Mouse (Mus musculus): ENCODE measurements around the gene Adss. TPM values are rescaled to one million over a fixed set of nuclear protein-coding genes. Genes with fewer than 3 reads are reported as not detected.

Gene Adss
- polyA plus RNA-seq, 1 experiment from 2014 or later, result 23.3 TPM

DNA sequence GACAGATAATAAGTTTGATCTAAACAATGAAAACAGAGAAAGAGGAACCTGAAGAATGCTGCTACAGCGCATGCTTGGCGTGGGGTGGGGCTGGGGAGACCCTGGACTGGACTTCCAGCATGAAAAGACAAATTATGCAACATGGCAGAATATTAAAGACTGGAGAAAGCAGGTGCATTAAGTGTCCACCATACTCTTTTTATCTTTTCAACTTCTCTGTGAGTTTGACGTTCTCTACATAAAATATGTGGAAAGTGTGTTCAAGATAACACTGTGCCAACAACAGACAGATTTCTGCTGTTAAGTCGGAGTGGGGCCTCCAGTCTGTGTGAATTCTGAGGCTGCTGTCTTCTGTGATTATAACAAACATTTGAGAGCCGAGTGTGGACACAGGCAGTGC lies 69.4 kb downstream of the Adss start:
- no peak for ATAC-seq (ENCODE audit: insufficient number of reproducible peaks, insufficient read depth, low FRiP score, low read depth)
- no peaks in the 10 kb centered on the region for H3K27me3 ChIP-seq (ENCODE audit: control insufficient read depth, insufficient read depth, low read length)
- H3K9ac ChIP-seq (ENCODE audit: low read length), result no peak overlapping the region
- H3K27ac ChIP-seq (replicated peaks in 1 of 2; ENCODE audit: control insufficient read depth in 1 of 2, insufficient read depth in 1 of 2, low read depth in 2 of 2, low read length in 2 of 2), result no peak overlapping the region
- no peaks in the 10 kb centered on the region for H3K36me3 ChIP-seq (ENCODE audit: control insufficient read depth, insufficient read depth, low read length)
- WGBS, result 52% methylated on average over 5 of the region's 5 CpGs
- H3K4me1 ChIP-seq (ENCODE audit: control insufficient read depth in 2 of 2, insufficient read depth in 2 of 2, low read length in 2 of 2), result no peaks in the 10 kb centered on the region
- no peak overlapping the region for H3K4me2 ChIP-seq (ENCODE audit: low read length)
- peaks cover 7% of the 10 kb centered on the region for H3K9me3 ChIP-seq (ENCODE audit: control insufficient read depth, low read length)
- H3K4me3 ChIP-seq (ENCODE audit: control insufficient read depth in 1 of 2, insufficient read depth in 1 of 2, low read depth in 1 of 2, low read length in 2 of 2), result no peak overlapping the region

DNA sequence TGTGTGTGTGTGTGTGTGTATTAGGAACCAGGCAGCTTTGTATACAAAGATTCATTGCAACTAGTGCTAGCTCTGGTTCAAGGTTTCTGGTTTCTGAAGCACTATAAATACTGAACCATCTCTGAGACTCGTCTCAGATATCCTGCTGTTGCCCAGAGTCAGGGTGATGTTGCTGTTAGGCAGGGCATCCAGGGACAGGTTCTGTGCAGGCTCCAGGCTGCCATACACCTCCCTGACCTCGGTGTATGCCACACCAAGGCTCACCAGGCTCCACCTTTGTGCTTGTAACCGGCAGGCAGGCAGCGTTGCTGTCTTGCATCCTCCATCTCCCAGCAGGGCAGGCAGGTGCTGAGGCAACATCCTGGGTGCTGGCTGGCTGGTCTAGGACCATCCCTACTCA lies 72.5 kb downstream of the Adss start:
- 75% methylated on average over 4 of the region's 4 CpGs for whole genome bisulfite sequencing
- no peak for ATAC-seq (ENCODE audit: insufficient number of reproducible peaks, insufficient read depth, low FRiP score, low read depth)
- H3K4me2 ChIP-seq (ENCODE audit: low read length), result no peak overlapping the region

GRCm38 (mm10) chr1:177719029-177719427 lies 77.3 kb downstream of the Adss start:
- ATAC-seq (ENCODE audit: insufficient number of reproducible peaks, insufficient read depth, low FRiP score, low read depth), result no peak

More for the DNA sequence above, 72.5 kb downstream of the Adss start:
- H3K4me3 ChIP-seq (ENCODE audit: control insufficient read depth in 1 of 2, insufficient read depth in 1 of 2, low read depth in 1 of 2, low read length in 2 of 2), result no peak overlapping the region
- no peaks in the 10 kb centered on the region for H3K9me3 ChIP-seq (ENCODE audit: control insufficient read depth, low read length)
- no peak overlapping the region for H3K27ac ChIP-seq (replicated peaks in 1 of 2; ENCODE audit: control insufficient read depth in 1 of 2, insufficient read depth in 1 of 2, low read depth in 2 of 2, low read length in 2 of 2)
- no peaks in the 10 kb centered on the region for H3K4me1 ChIP-seq (ENCODE audit: control insufficient read depth in 2 of 2, insufficient read depth in 2 of 2, low read length in 2 of 2)
- H3K9ac ChIP-seq (ENCODE audit: low read length), result no peak overlapping the region
- no peaks in the 10 kb centered on the region for H3K27me3 ChIP-seq (ENCODE audit: control insufficient read depth, insufficient read depth, low read length)
- H3K36me3 ChIP-seq (ENCODE audit: control insufficient read depth, insufficient read depth, low read length), result no peaks in the 10 kb centered on the region

DNA sequence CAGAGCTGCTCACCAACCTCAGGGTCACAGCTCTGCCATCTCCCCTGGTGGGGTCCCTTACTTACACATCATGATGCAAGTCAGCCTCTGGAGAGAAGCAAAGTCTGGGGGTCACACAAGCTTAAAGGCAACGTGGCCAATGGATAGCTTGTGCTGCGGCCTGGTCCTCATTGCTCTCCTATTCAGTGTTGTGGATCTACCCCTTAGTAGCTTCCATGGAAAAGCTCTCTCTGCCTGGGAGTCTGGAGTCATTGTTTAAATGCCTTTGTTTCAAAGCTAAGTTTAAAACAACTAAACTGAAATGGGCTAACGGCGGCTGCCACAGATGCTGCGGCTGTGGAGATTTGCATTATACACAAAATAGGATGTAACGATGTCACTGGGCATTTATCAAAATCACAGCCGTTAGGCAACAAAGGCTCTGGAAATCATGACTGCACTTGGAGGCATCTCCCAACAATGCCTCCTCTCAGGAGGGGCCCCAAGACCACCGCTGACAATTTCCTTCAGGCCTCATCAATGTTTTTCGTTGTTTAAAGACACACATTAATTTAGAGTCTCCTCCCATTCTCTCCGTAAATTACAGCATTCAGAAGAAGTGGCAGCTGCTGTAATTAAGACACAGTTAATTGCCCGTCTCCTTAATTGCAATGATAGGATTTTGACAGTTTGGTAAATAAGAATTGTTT lies 77.8 kb downstream of the Adss start:
- no peak overlapping the region for H3K4me3 ChIP-seq (ENCODE audit: control insufficient read depth in 1 of 2, insufficient read depth in 1 of 2, low read depth in 1 of 2, low read length in 2 of 2)
- peaks cover 0 to 7% of the 10 kb centered on the region in 2 experiments; a peak in 1 of 4 replicates for H3K4me1 ChIP-seq (ENCODE audit: control insufficient read depth in 2 of 2, insufficient read depth in 2 of 2, low read length in 2 of 2)
- no peak overlapping the region for H3K27ac ChIP-seq (replicated peaks in 1 of 2; ENCODE audit: control insufficient read depth in 1 of 2, insufficient read depth in 1 of 2, low read depth in 2 of 2, low read length in 2 of 2)
- no peak for ATAC-seq (ENCODE audit: insufficient number of reproducible peaks, insufficient read depth, low FRiP score, low read depth)
- WGBS, result 76% methylated on average over 11 of the region's 11 CpGs
- H3K4me2 ChIP-seq (ENCODE audit: low read length), result no peak overlapping the region
- no peaks in the 10 kb centered on the region for H3K27me3 ChIP-seq (ENCODE audit: control insufficient read depth, insufficient read depth, low read length)
- H3K36me3 ChIP-seq (ENCODE audit: control insufficient read depth, insufficient read depth, low read length), result no peaks in the 10 kb centered on the region
- no peaks in the 10 kb centered on the region for H3K9me3 ChIP-seq (ENCODE audit: control insufficient read depth, low read length)
- H3K9ac ChIP-seq (ENCODE audit: low read length), result no peak overlapping the region

More at GRCm38 (mm10) chr1:177719029-177719427, 77.3 kb downstream of the Adss start:
- H3K27ac ChIP-seq (replicated peaks in 1 of 2; ENCODE audit: control insufficient read depth in 1 of 2, insufficient read depth in 1 of 2, low read depth in 2 of 2, low read length in 2 of 2), result no peak overlapping the region
- H3K9me3 ChIP-seq (ENCODE audit: control insufficient read depth, low read length), result no peaks in the 10 kb centered on the region
- H3K4me2 ChIP-seq (ENCODE audit: low read length), result no peak overlapping the region
- no peak overlapping the region for H3K9ac ChIP-seq (ENCODE audit: low read length)
- H3K27me3 ChIP-seq (ENCODE audit: control insufficient read depth, insufficient read depth, low read length), result no peaks in the 10 kb centered on the region
- 61% methylated on average over 3 of the region's 3 CpGs for WGBS
- no peak overlapping the region for H3K4me3 ChIP-seq (ENCODE audit: control insufficient read depth in 1 of 2, insufficient read depth in 1 of 2, low read depth in 1 of 2, low read length in 2 of 2)
- peaks cover 0 to 7% of the 10 kb centered on the region in 2 experiments; a peak in 1 of 4 replicates for H3K4me1 ChIP-seq (ENCODE audit: control insufficient read depth in 2 of 2, insufficient read depth in 2 of 2, low read length in 2 of 2)
- no peaks in the 10 kb centered on the region for H3K36me3 ChIP-seq (ENCODE audit: control insufficient read depth, insufficient read depth, low read length)

- H3K36me3 ChIP-seq (ENCODE audit: control insufficient read depth, insufficient read depth, low read length), result no peaks in the 10 kb centered on the region
- H3K27me3 ChIP-seq (ENCODE audit: control insufficient read depth, insufficient read depth, low read length), result no peaks in the 10 kb centered on the region
- no peak overlapping the region for H3K27ac ChIP-seq (replicated peaks in 1 of 2; ENCODE audit: control insufficient read depth in 1 of 2, insufficient read depth in 1 of 2, low read depth in 2 of 2, low read length in 2 of 2)
- H3K4me1 ChIP-seq (ENCODE audit: control insufficient read depth in 2 of 2, insufficient read depth in 2 of 2, low read length in 2 of 2), result peaks cover 0 to 7% of the 10 kb centered on the region in 2 experiments; a peak in 1 of 4 replicates
- H3K4me2 ChIP-seq (ENCODE audit: low read length), result no peak overlapping the region
- 47% methylated on average over 7 of the region's 7 CpGs for WGBS
- no peaks in the 10 kb centered on the region for H3K9me3 ChIP-seq (ENCODE audit: control insufficient read depth, low read length)
- H3K9ac ChIP-seq (ENCODE audit: low read length), result no peak overlapping the region
- no peak overlapping the region for H3K4me3 ChIP-seq (ENCODE audit: control insufficient read depth in 1 of 2, insufficient read depth in 1 of 2, low read depth in 1 of 2, low read length in 2 of 2)
- ATAC-seq (ENCODE audit: insufficient number of reproducible peaks, insufficient read depth, low FRiP score, low read depth), result no peak
Observed at GRCm38 (mm10) chr1:177717057-177717835, 79.1 kb downstream of the Adss start.

DNA sequence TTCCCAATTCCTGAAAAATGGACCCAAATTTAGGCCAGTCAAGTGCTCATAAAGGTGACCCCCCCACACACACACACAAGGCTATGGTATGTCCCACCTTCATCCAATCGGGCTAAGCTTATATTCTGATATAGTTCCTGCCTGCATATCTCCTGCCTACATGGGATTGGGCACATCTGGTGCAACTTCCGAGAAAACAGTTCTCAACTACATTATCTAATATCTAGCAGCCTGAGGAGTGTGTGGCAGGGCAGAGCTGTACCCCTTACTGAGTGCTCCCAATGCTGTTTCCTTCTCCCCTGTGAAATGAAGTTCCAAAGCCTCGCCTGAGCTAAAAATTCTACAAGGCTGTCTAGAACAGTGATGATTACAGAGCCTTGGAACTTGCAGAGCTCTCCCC lies 79.9 kb downstream of the Adss start:
- Histone ChIP-seq H3K9me3 (ENCODE audit: control insufficient read depth, low read length) (no peaks in the 10 kb centered on the region), H3K27ac (replicated peaks in 1 of 2; ENCODE audit: control insufficient read depth in 1 of 2, insufficient read depth in 1 of 2, low read depth in 2 of 2, low read length in 2 of 2) (no peak overlapping the region), H3K4me1 (ENCODE audit: control insufficient read depth in 2 of 2, insufficient read depth in 2 of 2, low read length in 2 of 2) (peaks cover 0 to 7% of the 10 kb centered on the region in 2 experiments; a peak in 1 of 4 replicates), H3K4me2 (ENCODE audit: low read length) (no peak overlapping the region), H3K27me3 (ENCODE audit: control insufficient read depth, insufficient read depth, low read length) (no peaks in the 10 kb centered on the region), H3K9ac (ENCODE audit: low read length) (no peak overlapping the region), H3K4me3 (ENCODE audit: control insufficient read depth in 1 of 2, insufficient read depth in 1 of 2, low read depth in 1 of 2, low read length in 2 of 2) (no peak overlapping the region), H3K36me3 (ENCODE audit: control insufficient read depth, insufficient read depth, low read length) (no peaks in the 10 kb centered on the region)
- ATAC-seq (ENCODE audit: insufficient number of reproducible peaks, insufficient read depth, low FRiP score, low read depth), result no peak
- 57% methylated on average over 3 of the region's 3 CpGs for WGBS

DNA sequence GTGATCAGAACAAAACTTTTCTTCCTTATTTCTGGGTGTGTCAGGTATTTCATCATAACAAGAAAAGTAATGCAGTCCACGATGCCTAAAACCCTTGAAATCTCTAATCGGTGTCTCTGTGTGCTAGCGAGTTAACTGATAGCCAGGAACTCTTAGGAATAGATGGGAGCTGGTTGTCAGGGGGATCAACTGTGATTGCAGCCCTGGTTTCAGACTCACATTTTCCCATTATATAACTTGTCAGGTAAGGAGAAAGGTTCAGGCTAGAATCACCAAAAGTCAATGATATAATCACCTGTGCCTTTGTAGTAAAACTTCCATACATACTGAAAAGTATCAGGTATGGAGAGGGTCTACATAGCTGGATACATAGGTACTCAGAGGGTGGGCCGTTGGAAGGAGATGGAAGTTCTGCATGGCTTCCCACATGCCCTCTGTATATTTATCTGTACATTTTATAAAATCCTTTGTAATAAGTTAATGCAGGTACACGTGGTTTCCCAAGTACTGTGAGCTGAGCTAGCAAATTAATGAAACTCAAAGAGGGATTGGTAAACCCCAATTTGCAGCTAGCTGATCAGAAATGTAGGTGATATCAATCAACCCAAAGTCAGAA lies 81.8 kb downstream of the Adss start:
- no peak for ATAC-seq (ENCODE audit: insufficient number of reproducible peaks, insufficient read depth, low FRiP score, low read depth)

More for the DNA sequence above, 81.8 kb downstream of the Adss start:
- H3K4me2 ChIP-seq (ENCODE audit: low read length), result no peak overlapping the region
- peaks cover 0 to 7% of the 10 kb centered on the region in 2 experiments; a peak in 1 of 4 replicates for H3K4me1 ChIP-seq (ENCODE audit: control insufficient read depth in 2 of 2, insufficient read depth in 2 of 2, low read length in 2 of 2)
- H3K27ac ChIP-seq (replicated peaks in 1 of 2; ENCODE audit: control insufficient read depth in 1 of 2, insufficient read depth in 1 of 2, low read depth in 2 of 2, low read length in 2 of 2), result no peak overlapping the region
- 81% methylated on average over 5 of the region's 5 CpGs for WGBS
- no peaks in the 10 kb centered on the region for H3K27me3 ChIP-seq (ENCODE audit: control insufficient read depth, insufficient read depth, low read length)
- peaks cover 9% of the 10 kb centered on the region; the same call in 1 of the 2 replicates for H3K9me3 ChIP-seq (ENCODE audit: control insufficient read depth, low read length)
- no peak overlapping the region for H3K4me3 ChIP-seq (ENCODE audit: control insufficient read depth in 1 of 2, insufficient read depth in 1 of 2, low read depth in 1 of 2, low read length in 2 of 2)
- H3K36me3 ChIP-seq (ENCODE audit: control insufficient read depth, insufficient read depth, low read length), result no peaks in the 10 kb centered on the region
- no peak overlapping the region for H3K9ac ChIP-seq (ENCODE audit: low read length)
